Mouse (Mus musculus): ENCODE measurements around the gene Inafm1. TPM values are rescaled to one million over a fixed set of nuclear protein-coding genes. Genes with fewer than 3 reads are reported as not detected.

Gene Inafm1
- total and polyA plus RNA-seq, 3 experiments = 1.5 to 9.5 (median 7.4) TPM

DNA sequence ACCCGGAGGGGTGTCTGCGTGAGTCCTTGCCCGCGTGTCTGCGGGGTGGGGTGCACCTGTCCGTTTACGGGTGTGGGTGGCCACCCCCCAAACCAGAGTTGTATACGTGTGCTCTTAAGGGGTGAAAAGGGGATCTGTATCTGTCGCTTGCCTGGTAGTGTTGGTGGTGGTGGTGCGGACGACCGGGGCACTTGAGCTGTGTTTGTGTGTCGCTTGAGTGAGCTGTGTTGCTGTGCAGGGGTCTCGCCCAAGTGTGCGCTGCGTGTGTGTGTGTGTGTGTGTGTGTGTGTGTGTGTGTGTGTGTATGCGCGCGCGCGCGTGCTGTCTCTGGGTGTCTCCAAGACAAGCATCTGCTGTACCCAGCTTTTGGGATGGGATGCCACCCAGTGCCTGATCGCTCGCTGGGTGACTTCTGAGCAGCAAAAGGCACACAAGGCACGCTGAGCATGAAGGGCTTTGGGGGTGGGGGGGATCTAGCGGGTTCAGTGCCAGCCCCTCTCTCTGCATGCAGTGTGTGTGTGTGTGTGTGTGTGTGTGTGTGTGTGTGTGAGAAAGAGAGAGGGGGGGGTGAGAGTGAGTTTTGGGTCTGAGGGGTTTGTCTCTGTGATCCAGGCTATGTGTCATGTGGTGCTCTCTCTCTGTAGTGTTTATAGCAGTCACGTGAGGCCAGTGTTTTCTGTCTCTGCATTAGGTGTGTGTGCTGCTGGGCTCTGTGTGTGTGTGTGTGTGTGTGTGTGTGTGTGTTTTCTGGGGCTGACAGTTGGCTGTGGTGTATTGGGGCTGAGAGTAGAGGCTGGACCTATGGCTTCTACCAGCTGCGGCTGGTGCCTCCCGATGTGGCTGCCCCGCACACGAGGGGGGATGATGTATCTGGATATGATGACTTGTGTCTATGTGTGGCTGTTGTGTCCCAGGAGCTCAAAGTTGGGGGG lies 37.4 kb upstream of the Inafm1 start (continued):
- TF ChIP-seq MYC (IDR thresholded peaks at IDR 0.05; ENCODE audit: low read depth, low read length) (0 out of 2 replicates have a peak, but pooled peaks have one; percentile 54), KAT2A (IDR thresholded peaks at IDR 0.05; ENCODE audit: insufficient replicate concordance, low read length) (no peak), USF2 (conservative IDR thresholded peaks at IDR 0.05; ENCODE audit: low read depth, low read length) (peak; percentile 70), GABPA (IDR thresholded peaks at IDR 0.05; ENCODE audit: insufficient replicate concordance, low read depth, low read length) (no peak), EP300 (IDR thresholded peaks at IDR 0.05; ENCODE audit: low read length) (no peak), MXI1 (IDR thresholded peaks at IDR 0.05; ENCODE audit: low read depth, low read length) (peak; percentile 91), E2F4 (IDR thresholded peaks at IDR 0.05; ENCODE audit: insufficient replicate concordance, low read depth, low read length) (no peak), TBP (conservative IDR thresholded peaks at IDR 0.05; ENCODE audit: low read depth, low read length) (no peak), CTCF (conservative IDR thresholded peaks at IDR 0.05 in 1 of 2, IDR thresholded peaks at IDR 0.05 in 1 of 2; ENCODE audit: low read depth in 2 of 2, low read length in 2 of 2) (no peak), JUN (IDR thresholded peaks at IDR 0.05; ENCODE audit: insufficient read depth, low read depth, low read length) (no peak), CHD1 (IDR thresholded peaks at IDR 0.05; ENCODE audit: low read depth, low read length) (peak; percentile 30), ZKSCAN1 (IDR thresholded peaks at IDR 0.05; ENCODE audit: borderline replicate concordance, low read depth, low read length) (no peak)

DNA sequence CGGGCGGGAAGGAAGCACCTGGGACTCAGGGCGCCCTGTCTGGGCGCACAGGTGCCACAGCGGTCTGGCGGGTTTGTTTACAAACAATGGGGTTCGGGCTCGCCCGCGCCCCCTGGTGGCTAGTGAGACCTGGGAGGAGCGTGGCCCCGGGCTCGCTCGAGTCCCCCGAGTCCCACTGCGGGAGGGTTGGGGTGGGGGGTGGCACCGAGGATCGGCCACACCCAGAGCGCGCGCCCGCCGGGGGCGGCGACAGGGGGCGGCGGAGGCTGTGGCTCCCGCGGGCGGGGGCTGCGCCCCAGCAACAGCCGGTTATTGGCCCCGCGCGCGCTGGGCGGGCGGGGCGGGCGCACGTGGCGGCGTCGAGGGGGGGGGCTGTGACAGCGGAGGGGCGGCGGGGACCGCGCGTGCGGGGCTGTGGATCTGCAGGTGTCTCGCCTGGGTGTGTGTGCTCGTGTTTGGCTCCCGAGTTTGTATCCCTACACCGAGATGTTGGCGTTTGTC lies 36.7 kb upstream of the Inafm1 start:
- Histone ChIP-seq H3K27ac (ENCODE audit: insufficient read depth, low read depth) (peak overlapping the region; percentile 99), H3K4me1 (ENCODE audit: control insufficient read depth in 1 of 2, insufficient read depth in 2 of 2) (peaks cover 7 to 45% of the 10 kb centered on the region in 2 experiments; a peak in 3 of 4 replicates), H3K27me3 (replicated peaks) (no peaks in the 10 kb centered on the region), H3K36me3 (replicated peaks in 1 of 2; ENCODE audit: control insufficient read depth in 1 of 2, insufficient read depth in 1 of 2, low read length in 1 of 2) (peaks cover 9 to 13% of the 10 kb centered on the region in 2 experiments), H3K79me2 (replicated peaks; ENCODE audit: control insufficient read depth, extremely low read depth, insufficient read depth, poor library complexity, severe bottlenecking) (peaks cover 34% of the 10 kb centered on the region), H3K9ac (ENCODE audit: insufficient read depth, low read depth) (peak overlapping the region; percentile 100), H3K4me2 (ENCODE audit: insufficient read depth, low read depth, poor library complexity, severe bottlenecking) (no peak overlapping the region), H3K9me3 (replicated peaks; ENCODE audit: low read length) (no peaks in the 10 kb centered on the region), H3K4me3 (replicated peaks in 1 of 3; ENCODE audit: low read depth in 2 of 3, low read length in 2 of 3, poor library complexity in 1 of 3) (peak overlapping the region; percentile 98 to 100 (median 99))
- in situ Hi-C loops (cut with MboI; ENCODE audit: low pct_ligation_motif_present, low pct_unique_long_range_greater_than_20kb, low sequenced_read_pairs) (no loop called here), dilution Hi-C loops (cut with MboI; ENCODE audit: extremely low pct_ligation_motif_present, extremely low pct_unique_long_range_greater_than_20kb, low sequenced_read_pairs) (no loop called here)
- DNase-seq (ENCODE audit: extremely low read depth) = peak; percentile 92
- no peak for TF ChIP-seq ZC3H11A (IDR thresholded peaks at IDR 0.05; ENCODE audit: low read depth, low read length)
- no peak for TF ChIP-seq MAFK (IDR thresholded peaks at IDR 0.05; ENCODE audit: insufficient replicate concordance, low read length)
- TF ChIP-seq HCFC1 (IDR thresholded peaks at IDR 0.05; ENCODE audit: low read depth, low read length) = peak; percentile 36; the same call in 1 of the 2 replicates
- TF ChIP-seq ZNF384 (IDR thresholded peaks at IDR 0.05; ENCODE audit: low read depth, low read length) = no peak
- TF ChIP-seq ZMIZ1 (IDR thresholded peaks at IDR 0.05; ENCODE audit: low read depth, low read length) = no peak
- peak; percentile 72; the same call in 1 of the 2 replicates for TF ChIP-seq MAX (IDR thresholded peaks at IDR 0.05; ENCODE audit: low read length)
- peak; percentile 98 for TF ChIP-seq SIN3A (IDR thresholded peaks at IDR 0.05; ENCODE audit: low read length)
- TF ChIP-seq JUN (IDR thresholded peaks at IDR 0.05; ENCODE audit: insufficient read depth, low read depth, low read length) = no peak
- TF ChIP-seq SMC3 (IDR thresholded peaks at IDR 0.05; ENCODE audit: low read depth, low read length) = peak; percentile 74
- TF ChIP-seq TBP (conservative IDR thresholded peaks at IDR 0.05; ENCODE audit: low read depth, low read length) = no peak
- TF ChIP-seq UBTF (IDR thresholded peaks at IDR 0.05; ENCODE audit: low read depth, low read length) = 0 out of 2 replicates have a peak, but pooled peaks have one; percentile 23
- no peak for TF ChIP-seq POLR2AphosphoS2 (IDR thresholded peaks at IDR 0.05; ENCODE audit: low read depth, low read length)
- peak; percentile 20; the same call in 1 of the 2 replicates for TF ChIP-seq POLR2A (IDR thresholded peaks at IDR 0.05; ENCODE audit: low read depth, low read length)
- no peak for TF ChIP-seq NRF1 (IDR thresholded peaks at IDR 0.05; ENCODE audit: low read depth, low read length)
- TF ChIP-seq BHLHE40 (IDR thresholded peaks at IDR 0.05; ENCODE audit: low read depth, low read length) = peak; percentile 76; the same call in 1 of the 2 replicates
- peak; percentile 13 for TF ChIP-seq RAD21 (IDR thresholded peaks at IDR 0.05; ENCODE audit: low read depth, low read length)
- peak; percentile 72 for TF ChIP-seq MAZ (IDR thresholded peaks at IDR 0.05; ENCODE audit: low read depth, low read length)
- no peak for TF ChIP-seq CHD1 (IDR thresholded peaks at IDR 0.05; ENCODE audit: low read depth, low read length)
- TF ChIP-seq GABPA (IDR thresholded peaks at IDR 0.05; ENCODE audit: insufficient replicate concordance, low read depth, low read length) = no peak
- no peak for TF ChIP-seq KAT2A (IDR thresholded peaks at IDR 0.05; ENCODE audit: insufficient replicate concordance, low read length)
- peak; percentile 48 for TF ChIP-seq ETS1 (conservative IDR thresholded peaks at IDR 0.05; ENCODE audit: low read depth, low read length)
- TF ChIP-seq RCOR1 (conservative IDR thresholded peaks at IDR 0.05; ENCODE audit: low read depth, low read length) = no peak
- no peak for TF ChIP-seq JUND (conservative IDR thresholded peaks at IDR 0.05; ENCODE audit: low read depth, low read length)
- peak; percentile 6; the same call in 1 of the 2 replicates for TF ChIP-seq CHD2 (IDR thresholded peaks at IDR 0.05; ENCODE audit: low read length)
- TF ChIP-seq MYC (IDR thresholded peaks at IDR 0.05; ENCODE audit: low read depth, low read length) = 0 out of 2 replicates have a peak, but pooled peaks have one; percentile 9
- no peak for TF ChIP-seq USF2 (conservative IDR thresholded peaks at IDR 0.05; ENCODE audit: low read depth, low read length)
- TF ChIP-seq ZKSCAN1 (IDR thresholded peaks at IDR 0.05; ENCODE audit: borderline replicate concordance, low read depth, low read length) = 0 out of 2 replicates have a peak, but pooled peaks have one; percentile 2
- no peak for TF ChIP-seq NELFE (IDR thresholded peaks at IDR 0.05; ENCODE audit: low read depth, low read length)
